ENCODE assay signal across 21 mouse cellular contexts in the genomic region with DNA sequence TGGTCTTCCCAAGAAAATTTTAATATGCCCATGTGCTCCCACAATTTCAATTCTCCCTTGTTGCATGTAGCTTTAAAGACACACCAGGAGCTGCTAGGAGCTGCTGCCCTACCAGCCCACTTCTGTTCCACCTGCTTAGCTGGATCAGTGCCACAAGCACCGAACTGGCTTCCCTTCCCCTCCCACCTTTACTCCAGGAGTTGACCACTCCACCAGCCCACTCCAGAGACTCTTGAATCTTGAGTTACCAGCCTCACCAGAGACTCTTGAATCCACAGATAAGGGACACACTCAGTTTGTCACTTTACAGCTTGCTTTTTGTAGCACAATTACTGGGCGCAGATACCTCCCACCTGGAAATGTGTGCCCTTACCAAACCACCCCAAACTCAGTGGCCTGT.
DNase-seq lines count a peak whose midpoint lies in the region; ATAC-seq and TF ChIP-seq lines count a peak whose summit lies in the region.
"Had no signal": no experiment of that assay in that cellular context is flagged by ENCODE, and none has a peak within 500 bp of the region (broad histone marks: within the 10 kb centered on the region; RNA-seq: fewer than 3 reads in every experiment).

No protein-coding gene starts in this region.

- no peaks in the 10 kb centered on the region for H3K4me1 ChIP-seq in lung, embryonic 15.5 days
- H3K4me1 ChIP-seq in lung, postnatal 0 days (ENCODE audit: insufficient read depth, low read depth, low read length), result 0 out of 2 replicates have a peak, but pooled peaks cover 5% of the 10 kb centered on the region
- no peaks in the 10 kb centered on the region for H3K4me1 ChIP-seq in lung, adult 2 months (ENCODE audit: control insufficient read depth, insufficient read depth, low read length)
- no peaks in the 10 kb centered on the region; the same call in 1 of the 2 replicates for H3K4me1 ChIP-seq in hindbrain, embryonic 14.5 days (replicated peaks; ENCODE audit: control insufficient read depth, insufficient read depth, low read length)
- H3K4me1 ChIP-seq: embryonic facial prominence, embryonic 13.5 days; embryonic facial prominence, embryonic 15.5 days had no signal

- TF ChIP-seq CTCF in lung, postnatal 0 days (IDR thresholded peaks at IDR 0.05), result no peak
- TF ChIP-seq CTCF in lung, adult 2 months (IDR thresholded peaks at IDR 0.05; ENCODE audit: insufficient read depth, low read length), result no peak

- no peak overlapping the region for H3K4me3 ChIP-seq in lung, embryonic 15.5 days
- no peak overlapping the region for H3K4me3 ChIP-seq in lung, postnatal 0 days (ENCODE audit: low read depth, low read length)
- H3K4me3 ChIP-seq in lung, adult 2 months (replicated peaks; ENCODE audit: extremely low read depth, low read depth, low read length), result no peak overlapping the region
- H3K4me3 ChIP-seq in hindbrain, embryonic 14.5 days (replicated peaks; ENCODE audit: low read length), result no peak overlapping the region
- H3K4me3 ChIP-seq: embryonic facial prominence, embryonic 13.5 days; embryonic facial prominence, embryonic 15.5 days; erythroblast, embryonic 14.5 days; forebrain, embryonic 10.5 days; forebrain, embryonic 12.5 days had no signal

- no peak for TF ChIP-seq POLR2A in lung, adult 2 months (IDR thresholded peaks at IDR 0.05; ENCODE audit: borderline replicate concordance, extremely low read depth, low read depth, low read length)

- TF ChIP-seq EP300 in lung, postnatal 0 days (IDR thresholded peaks at IDR 0.05), result no peak

- no peak overlapping the region for H3K27ac ChIP-seq in lung, embryonic 15.5 days
- H3K27ac ChIP-seq in lung, postnatal 0 days (ENCODE audit: low read length), result no peak overlapping the region
- no peak overlapping the region for H3K27ac ChIP-seq in hindbrain, embryonic 14.5 days
- H3K27ac ChIP-seq: embryonic facial prominence, embryonic 13.5 days; embryonic facial prominence, embryonic 15.5 days; forebrain, embryonic 10.5 days; forebrain, embryonic 12.5 days had no signal

- DNase-seq in lung, postnatal 25 days (ENCODE audit: low spot score), result no peak
- peak; percentile 80 for DNase-seq in lung, postnatal 0 days (ENCODE audit: low spot score)
- DNase-seq in lung, adult 2 months, result no peak
- DNase-seq in lung, postnatal 36 days, result peak; percentile 55
- no peak for DNase-seq in hindbrain, embryonic 14.5 days (ENCODE audit: low spot score)
- DNase-seq: adrenal gland, adult 2 months; adrenal gland, postnatal 10 days; adrenal gland, postnatal 25 days; cerebellum, adult 11 months; cerebellum, adult 18-20 months; cerebellum, adult 9-10 months; cerebellum, postnatal 36 days; embryo, embryonic 11 days had no signal

- ATAC-seq in lung, embryonic 15.5 days (ENCODE audit: borderline replicate concordance, extremely low read depth, low FRiP score, low TSS enrichment), result 0 out of 2 replicates have a peak, but pooled peaks have one; percentile 31
- ATAC-seq in lung, postnatal 0 days, result peak; percentile 76
- ATAC-seq in hindbrain, embryonic 14.5 days (ENCODE audit: low FRiP score), result no peak
- ATAC-seq: forebrain, embryonic 14.5 days; forebrain, embryonic 16.5 days had no signal

- no peaks in the 10 kb centered on the region for H3K36me3 ChIP-seq in lung, embryonic 15.5 days
- H3K36me3 ChIP-seq in lung, postnatal 0 days (ENCODE audit: insufficient read depth, low read length), result no peaks in the 10 kb centered on the region
- H3K36me3 ChIP-seq in hindbrain, embryonic 14.5 days (replicated peaks; ENCODE audit: control insufficient read depth, insufficient read depth), result no peaks in the 10 kb centered on the region
- H3K36me3 ChIP-seq: embryonic facial prominence, embryonic 13.5 days; embryonic facial prominence, embryonic 15.5 days; forebrain, embryonic 10.5 days; forebrain, embryonic 12.5 days had no signal

- H3K4me2 ChIP-seq in lung, embryonic 15.5 days, result no peak overlapping the region
- no peak overlapping the region for H3K4me2 ChIP-seq in lung, postnatal 0 days (replicated peaks; ENCODE audit: low read depth, low read length)
- no peak overlapping the region for H3K4me2 ChIP-seq in hindbrain, embryonic 14.5 days (replicated peaks)
- H3K4me2 ChIP-seq: embryonic facial prominence, embryonic 13.5 days; embryonic facial prominence, embryonic 15.5 days; forebrain, embryonic 12.5 days had no signal

- H3K27me3 ChIP-seq in lung, embryonic 15.5 days, result no peaks in the 10 kb centered on the region
- no peaks in the 10 kb centered on the region for H3K27me3 ChIP-seq in lung, postnatal 0 days (replicated peaks; ENCODE audit: insufficient read depth, low read length)
- H3K27me3 ChIP-seq in hindbrain, embryonic 14.5 days (ENCODE audit: control insufficient read depth, insufficient read depth, low read length), result no peaks in the 10 kb centered on the region; the same call in 1 of the 2 replicates
- H3K27me3 ChIP-seq: embryonic facial prominence, embryonic 13.5 days; embryonic facial prominence, embryonic 15.5 days; forebrain, embryonic 12.5 days had no signal

- 64% methylated on average over 2 of the region's 2 CpGs for WGBS in lung, embryonic 15.5 days
- 47% methylated on average over 2 of the region's 2 CpGs for WGBS in lung, postnatal 0 days
- WGBS in lung, adult 2 months, result 57% methylated on average over 2 of the region's 2 CpGs
- 87% methylated on average over 2 of the region's 2 CpGs for WGBS in hindbrain, embryonic 14.5 days

- no peak overlapping the region for H3K9ac ChIP-seq in lung, embryonic 15.5 days
- no peak overlapping the region for H3K9ac ChIP-seq in lung, postnatal 0 days (replicated peaks; ENCODE audit: low read depth)
- H3K9ac ChIP-seq in hindbrain, embryonic 14.5 days, result no peak overlapping the region
- H3K9ac ChIP-seq: embryonic facial prominence, embryonic 13.5 days; embryonic facial prominence, embryonic 15.5 days; forebrain, embryonic 12.5 days had no signal

- H3K9me3 ChIP-seq in lung, embryonic 15.5 days, result no peaks in the 10 kb centered on the region
- H3K9me3 ChIP-seq in lung, postnatal 0 days (ENCODE audit: low read length), result no peaks in the 10 kb centered on the region
- no peaks in the 10 kb centered on the region for H3K9me3 ChIP-seq in hindbrain, embryonic 14.5 days (ENCODE audit: control insufficient read depth, low read length)
- H3K9me3 ChIP-seq: embryonic facial prominence, embryonic 15.5 days; forebrain, embryonic 10.5 days; forebrain, embryonic 12.5 days had no signal

Comparison
In these comparisons a context has a peak if more than half of its experiments do, and no peak if none do; other contexts are left out.
1. DNase-seq: peak in lung, postnatal 0 days (single experiment) and lung, postnatal 36 days (single experiment); none in lung, postnatal 25 days (single experiment), lung, adult 2 months (single experiment) and hindbrain, embryonic 14.5 days (single experiment).